Mouse (Mus musculus): ENCODE data around the gene Zfp950.

DNA sequence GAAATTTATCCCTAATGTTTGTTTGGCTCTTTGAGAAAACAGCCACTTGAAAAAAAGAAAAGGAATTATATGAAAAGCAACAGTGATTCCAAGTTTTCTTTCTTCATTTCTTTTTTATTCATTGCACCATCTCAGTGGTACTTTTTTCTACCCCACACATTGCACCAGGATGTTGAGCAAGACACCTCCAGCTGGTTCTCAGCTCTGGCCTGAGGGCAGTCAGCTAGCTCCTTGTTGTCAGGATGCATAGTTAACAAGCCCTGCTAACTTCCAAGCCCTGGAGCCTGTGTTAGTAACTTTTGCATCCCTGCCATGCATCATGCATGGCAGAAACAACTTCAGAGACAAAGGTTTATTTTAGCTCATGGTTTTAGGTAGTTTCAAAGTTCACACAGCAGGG, 87.9 kb downstream of the Zfp950 start:
- TF ChIP-seq CTCF (IDR thresholded peaks at IDR 0.05; ENCODE audit: borderline replicate concordance, control insufficient read depth, extremely low read depth, insufficient read depth, low read length, poor library complexity) (no peak), POLR2A (IDR thresholded peaks at IDR 0.05; ENCODE audit: control insufficient read depth, extremely low read depth, insufficient read depth, low read length, poor library complexity) (no peak)
